Mouse (Mus musculus) spleen, adult 18-20 months (tissue): ENCODE measurements around the gene Sugct.

Experiments used
- DNase-seq, 2 experiments: peaks; one replicate each; pipeline ENCODE4 v3.0.0; 2022; ENCODE audit warnings: mixed read lengths in 2 of 2

Sugct gene

GRCm38 (mm10) chr13:17027846-17028529 lies 667.4 kb downstream of the Sugct start:
- no peak for DNase-seq

DNA sequence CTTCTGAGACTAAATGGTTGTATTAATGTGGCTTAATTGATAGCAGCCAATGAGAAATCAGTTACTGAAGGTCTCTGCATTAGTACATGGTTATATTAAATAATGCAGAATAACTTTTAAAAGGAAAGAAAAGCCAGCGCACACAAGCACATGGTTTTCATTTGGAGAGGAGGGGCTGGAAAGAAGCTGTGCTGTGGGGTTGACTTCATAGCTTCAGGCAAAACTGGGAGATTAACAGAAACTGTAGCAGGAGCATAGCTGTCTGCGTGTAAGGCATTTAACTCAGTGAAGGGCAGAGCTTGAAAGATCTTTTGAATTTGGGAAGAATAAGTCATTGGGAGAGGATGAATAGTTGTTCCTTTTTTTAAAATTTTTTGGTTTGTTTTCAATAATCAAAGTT lies 668.4 kb downstream of the Sugct start:
- DNase-seq, result no peak

DNA sequence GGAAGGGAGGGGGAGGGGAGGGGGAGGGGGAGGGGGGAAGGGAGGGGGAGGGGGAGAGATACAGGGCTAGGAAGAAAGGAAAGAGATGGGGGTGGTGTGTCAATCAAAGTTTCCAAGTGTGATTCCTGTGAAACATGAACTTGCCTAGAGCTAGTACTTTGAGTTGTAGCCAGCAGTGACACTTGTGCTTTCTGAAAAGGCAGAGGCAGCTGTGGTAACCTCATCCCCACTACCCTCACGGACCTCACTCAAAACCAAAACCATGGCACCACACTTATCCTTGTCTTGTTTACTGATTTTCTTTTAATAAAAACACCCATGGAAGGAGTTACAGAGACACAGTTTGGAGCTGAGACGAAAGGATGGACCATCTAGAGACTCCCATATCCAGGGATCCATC lies 698.9 kb downstream of the Sugct start:
- no peak for DNase-seq

DNA sequence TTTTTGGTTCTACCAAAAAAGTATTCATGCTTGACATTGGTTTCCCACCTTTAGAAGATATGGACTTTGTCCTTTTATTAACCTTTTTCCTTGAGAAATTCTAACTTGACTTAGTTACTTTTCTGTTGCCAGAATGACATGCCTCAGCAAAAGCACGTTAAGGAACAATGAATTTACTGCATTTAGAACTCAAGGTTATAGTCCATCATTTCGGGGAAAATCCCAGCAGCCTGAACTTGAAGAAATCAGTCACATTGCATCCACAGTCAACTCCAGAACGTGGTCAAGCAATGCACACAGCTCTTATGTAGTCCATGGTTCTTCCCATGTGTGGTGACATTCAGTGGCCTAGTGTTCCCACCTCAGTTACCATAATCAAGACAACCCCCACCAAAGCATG lies 700.0 kb downstream of the Sugct start:
- no peak for DNase-seq

GRCm38 (mm10) chr13:16977743-16978142 lies 717.6 kb downstream of the Sugct start:
- no peak for DNase-seq

DNA sequence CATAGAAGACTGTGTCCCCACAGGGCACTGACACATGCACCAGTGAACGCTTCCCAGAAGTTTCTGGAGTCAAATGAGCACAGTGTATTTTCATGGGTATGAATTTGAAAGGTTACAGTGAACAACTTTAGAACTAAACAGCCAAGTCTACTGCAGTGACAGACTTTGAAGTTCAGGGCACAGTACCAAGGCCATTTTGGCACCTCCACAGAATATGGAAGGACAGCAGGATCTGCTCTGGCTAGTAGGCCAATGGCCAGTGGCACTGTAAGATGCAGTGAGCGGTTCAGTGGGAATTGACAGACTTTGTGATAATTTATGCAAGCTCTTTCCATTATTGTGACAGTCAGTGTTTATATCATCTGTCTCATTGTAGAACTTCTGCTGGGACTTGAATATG lies 724.1 kb downstream of the Sugct start:
- no peak for DNase-seq

DNA sequence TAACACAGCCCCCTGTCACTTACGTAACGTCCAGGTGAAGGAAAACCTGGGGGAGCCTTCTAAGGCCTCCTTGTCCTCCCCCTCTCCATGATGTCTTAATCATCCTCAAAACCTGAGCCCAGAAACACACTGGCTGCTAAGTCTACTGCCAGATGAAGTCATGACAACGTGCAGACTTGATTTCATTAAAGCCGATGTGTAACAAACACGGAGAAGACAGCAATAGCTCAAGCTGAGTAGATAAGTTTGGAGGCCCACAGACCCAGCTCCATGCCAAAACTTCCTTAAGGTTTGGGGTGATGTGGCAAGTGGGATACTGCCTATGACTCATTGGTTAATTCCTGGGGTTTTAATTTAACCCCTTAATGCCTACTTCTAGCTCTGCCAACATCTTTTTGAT lies 726.4 kb downstream of the Sugct start:
- no peak for DNase-seq

- no peak for DNase-seq
Measured at GRCm38 (mm10) chr13:16964823-16965475, 730.4 kb downstream of the Sugct start.

- no peak for DNase-seq
Measured at GRCm38 (mm10) chr13:16952045-16952444, 743.3 kb downstream of the Sugct start.

DNA sequence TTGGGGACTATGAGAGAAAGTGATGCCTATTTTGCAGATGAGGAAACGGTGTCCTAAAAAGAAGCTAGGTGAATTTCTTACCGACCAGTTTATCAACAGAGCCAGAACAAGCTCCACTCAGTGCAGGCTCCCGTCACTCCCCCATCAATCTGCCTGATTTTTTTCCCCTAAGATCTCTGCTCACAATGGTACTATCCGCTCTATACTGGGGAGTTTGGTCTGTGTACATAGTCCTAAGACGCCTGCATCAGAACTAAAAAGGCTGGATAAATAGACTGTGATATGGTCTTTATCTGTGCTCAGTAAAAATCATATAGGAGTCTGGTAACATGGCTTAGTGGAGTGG lies 755.9 kb downstream of the Sugct start:
- no peak for DNase-seq

DNA sequence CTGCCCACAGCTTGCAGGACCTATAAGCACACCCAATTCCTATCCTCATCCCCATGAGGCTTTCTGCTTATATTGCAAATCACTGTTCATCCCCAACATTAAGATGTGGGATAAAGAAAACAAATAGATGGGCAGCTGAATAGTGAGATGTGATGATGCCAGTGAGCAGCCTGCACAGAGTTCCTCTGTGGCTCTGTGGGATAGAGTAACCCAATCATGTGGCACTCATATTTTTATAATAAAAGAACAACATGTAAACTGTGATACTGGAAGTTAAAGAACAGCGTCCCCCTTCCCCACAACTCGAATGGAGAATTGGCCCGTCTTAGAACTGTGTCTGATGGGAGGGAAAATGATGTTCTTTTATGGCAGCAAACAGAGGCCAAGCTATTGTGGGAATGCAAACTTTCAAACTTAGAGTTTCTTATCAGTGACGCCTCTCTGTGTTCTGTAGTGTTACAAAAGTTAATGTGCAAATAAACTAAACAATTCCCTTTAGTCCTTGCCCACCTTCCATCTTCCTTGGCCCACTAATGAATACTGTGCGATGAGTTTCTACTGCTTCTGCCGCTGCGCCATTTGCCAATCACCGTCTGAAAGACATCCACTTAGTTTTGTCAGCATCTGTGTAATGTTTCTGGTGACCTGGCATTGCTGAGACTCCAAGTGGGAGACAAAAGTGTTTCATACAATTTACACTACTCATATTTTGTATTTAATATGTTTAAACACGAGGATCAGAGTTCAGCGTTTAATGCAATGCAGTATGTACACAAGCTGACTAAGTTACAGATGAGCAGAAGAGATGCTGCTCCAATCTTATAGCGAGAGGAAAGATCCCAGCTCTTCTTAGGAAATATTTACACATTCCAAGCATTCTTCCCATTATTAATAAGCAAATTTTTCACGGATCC lies 756.5 kb downstream of the Sugct start:
- no peak for DNase-seq

DNA sequence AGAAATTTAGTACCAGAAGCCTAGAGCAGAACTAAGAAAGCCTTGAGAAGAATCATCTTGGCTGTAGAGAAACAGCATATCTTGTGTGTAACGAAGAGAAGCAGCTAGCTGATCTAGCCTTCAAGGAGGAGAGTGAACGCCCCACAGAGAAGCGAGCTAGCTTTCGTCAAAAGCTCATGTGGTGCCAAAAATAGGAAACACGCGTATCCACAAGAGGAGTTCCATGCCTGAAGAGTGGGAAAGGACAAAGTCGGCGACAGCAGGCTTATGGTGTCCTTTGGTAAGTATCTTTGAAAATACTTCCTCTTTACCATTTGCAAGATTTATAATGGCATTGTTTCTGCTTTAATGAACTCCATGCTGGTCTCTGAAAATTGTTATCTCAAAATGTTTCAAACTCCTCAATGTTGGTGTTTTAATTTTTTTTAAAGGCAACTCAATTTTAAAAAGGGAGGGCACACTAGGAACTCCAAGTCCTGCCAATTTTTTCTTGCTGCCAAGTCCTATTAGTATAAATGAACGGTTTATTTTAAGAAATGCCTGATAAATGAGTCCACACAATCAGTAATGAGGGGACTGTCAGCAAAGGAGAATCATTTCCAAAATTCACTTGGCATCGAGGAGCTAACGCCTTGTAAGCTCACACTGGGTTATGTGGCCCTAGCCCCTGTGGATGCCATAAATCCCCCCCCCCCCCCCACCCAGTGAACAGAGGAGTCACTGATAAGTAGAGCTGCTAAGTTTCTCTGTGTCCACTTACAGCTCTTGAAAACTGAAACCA lies 757.7 kb downstream of the Sugct start:
- no peak for DNase-seq

- DNase-seq, result no peak
Measured at GRCm38 (mm10) chr13:16935029-16935428, 760.3 kb downstream of the Sugct start.

GRCm38 (mm10) chr13:16933600-16933999 lies 761.8 kb downstream of the Sugct start:
- DNase-seq, result no peak

GRCm38 (mm10) chr13:16921305-16921704 lies 774.0 kb downstream of the Sugct start:
- peak in 1 of 2 experiments; percentile 16 for DNase-seq

GRCm38 (mm10) chr13:16915697-16916096 lies 779.7 kb downstream of the Sugct start:
- no peak for DNase-seq

GRCm38 (mm10) chr13:16912214-16912613 lies 783.1 kb downstream of the Sugct start:
- DNase-seq, result no peak

DNA sequence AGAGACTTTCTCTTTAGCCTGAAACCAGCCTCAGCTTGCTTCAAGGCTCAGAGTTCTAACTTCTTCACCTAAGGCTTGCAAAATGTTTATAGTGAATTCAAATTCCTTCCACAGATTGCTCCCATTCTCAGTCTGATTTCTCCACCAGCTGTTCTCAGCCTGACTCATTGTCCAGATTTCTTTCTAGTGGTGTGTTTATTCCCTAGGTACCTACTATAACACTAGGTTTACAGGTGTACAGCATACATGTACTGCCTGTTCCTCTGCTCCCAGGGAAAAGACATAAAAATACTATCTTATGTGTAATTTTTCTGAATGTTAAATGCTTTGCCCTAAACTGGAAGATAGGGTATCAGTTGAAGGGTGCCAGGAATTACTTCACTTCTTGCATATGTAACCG lies 788.4 kb downstream of the Sugct start:
- DNase-seq, result no peak

DNA sequence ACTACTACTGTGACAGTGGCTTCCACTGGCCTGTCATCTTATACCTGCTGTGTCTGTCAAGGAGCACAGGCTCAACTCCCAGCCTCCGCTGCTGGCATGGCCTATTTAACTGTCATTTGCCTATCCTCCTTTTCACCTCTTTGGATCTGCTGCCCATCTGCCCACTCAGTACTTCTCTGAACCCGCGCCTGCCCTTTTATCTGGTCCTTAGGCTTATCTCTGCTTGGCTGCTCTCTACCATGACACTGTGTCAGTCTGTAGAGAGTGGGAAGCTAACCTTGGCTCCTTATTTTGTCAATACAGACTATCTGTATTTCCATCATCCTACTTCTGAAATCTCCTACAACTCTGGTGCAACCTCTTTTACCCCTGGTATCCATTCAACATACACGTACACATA lies 793.9 kb downstream of the Sugct start:
- DNase-seq, result no peak

DNA sequence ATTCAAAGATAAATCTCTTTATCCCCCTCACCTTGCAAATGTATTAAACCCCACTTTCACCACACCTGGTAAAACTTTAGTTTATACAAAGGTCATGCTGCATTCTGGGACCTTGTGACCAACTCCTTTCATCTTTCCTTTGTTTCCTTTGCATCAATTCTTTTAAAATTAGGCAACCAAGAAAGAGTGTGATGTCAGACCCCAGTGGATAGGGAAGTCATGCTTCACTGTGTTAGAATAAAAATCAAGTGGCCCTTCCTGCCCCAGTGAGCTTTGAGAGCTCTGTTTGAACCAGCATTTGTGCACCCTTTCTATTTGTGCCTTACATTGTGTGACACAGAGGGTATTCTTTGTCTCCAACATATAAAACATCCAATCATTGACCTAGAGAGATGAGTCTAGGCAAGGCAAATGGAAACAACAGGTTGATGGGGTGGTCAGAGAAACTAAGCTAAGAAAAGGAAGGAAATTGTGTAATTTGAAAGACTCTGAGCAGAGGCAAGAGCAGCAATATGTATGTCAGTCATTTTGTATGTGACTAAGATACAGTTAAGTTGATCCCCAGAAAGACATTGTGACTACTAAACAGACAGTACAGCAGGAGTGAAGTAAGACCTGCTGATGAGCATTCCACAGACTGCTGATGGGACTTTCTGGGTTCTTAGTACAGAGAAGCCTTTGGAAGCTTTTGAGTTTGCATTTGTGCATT lies 797.1 kb downstream of the Sugct start:
- no peak for DNase-seq

- DNase-seq, result no peak
Measured at GRCm38 (mm10) chr13:16878056-16878455, 817.3 kb downstream of the Sugct start.

GRCm38 (mm10) chr13:16859986-16860385 lies 835.4 kb downstream of the Sugct start:
- DNase-seq, result no peak
